Mouse (Mus musculus): Measurements from ENCODE around the gene Ndufa5. TPM values are rescaled to one million over a fixed set of nuclear protein-coding genes. Genes with fewer than 3 reads are reported as not detected.

The Ndufa5 gene
- 14.8 and 24.9 TPM in 2 replicates for polyA plus RNA-seq (2012; rRNA removed)

- WGBS = under 1% methylated on average over 53 of the region's 53 CpGs
- no peaks in the 10 kb centered on the region for H3K27me3 ChIP-seq (replicated peaks; ENCODE audit: control insufficient read depth, insufficient read depth, low read length)
- DNase-seq = peak; percentile 97
These were observed at the start of gene Ndufa5 for GRCm38 (mm10) chr6:24527155-24528063. Gene Ndufa5 (minus strand): TSS chr6:24528013.

GRCm38 (mm10) chr6:24573319-24573718, 45.5 kb upstream of the Ndufa5 start:
- no peak overlapping the region for H3K4me3 ChIP-seq (ENCODE audit: insufficient read depth, low read depth, low read length)
- H3K36me3 ChIP-seq (ENCODE audit: control insufficient read depth, insufficient read depth, low read length) = no peaks in the 10 kb centered on the region
- no peaks in the 10 kb centered on the region for H3K27me3 ChIP-seq (replicated peaks; ENCODE audit: control insufficient read depth, insufficient read depth, low read length)
- no peaks in the 10 kb centered on the region; the same call in 1 of the 2 replicates for H3K4me1 ChIP-seq (ENCODE audit: control insufficient read depth, insufficient read depth, low read length)
- TF ChIP-seq POLR2A (IDR thresholded peaks at IDR 0.05; ENCODE audit: low read depth, low read length) (no peak), CTCF (conservative IDR thresholded peaks at IDR 0.05; ENCODE audit: insufficient read depth, insufficient read length, low read depth, low read length) (no peak)
- no peak for DNase-seq
- no peak overlapping the region for H3K27ac ChIP-seq (ENCODE audit: insufficient read depth, low read depth, low read length)

More at GRCm38 (mm10) chr6:24527155-24528063, at the start of gene Ndufa5:
- H3K4me3 ChIP-seq (ENCODE audit: insufficient read depth, low read depth, low read length) = peak within 1 kb of the TSS; percentile 77
- no peaks in the 10 kb centered on the region for H3K36me3 ChIP-seq (ENCODE audit: control insufficient read depth, insufficient read depth, low read length)
- TF ChIP-seq POLR2A (IDR thresholded peaks at IDR 0.05; ENCODE audit: low read depth, low read length) (peak; percentile 79), CTCF (conservative IDR thresholded peaks at IDR 0.05; ENCODE audit: insufficient read depth, insufficient read length, low read depth, low read length) (no peak)
- H3K27ac ChIP-seq (ENCODE audit: insufficient read depth, low read depth, low read length) = peak within 1 kb of the TSS; percentile 69
- H3K4me1 ChIP-seq (ENCODE audit: control insufficient read depth, insufficient read depth, low read length) = peaks cover 26% of the 10 kb centered on the region; the same call in 1 of the 2 replicates

- no peak overlapping the region for H3K4me3 ChIP-seq (ENCODE audit: insufficient read depth, low read depth, low read length)
- no peak overlapping the region for H3K27ac ChIP-seq (ENCODE audit: insufficient read depth, low read depth, low read length)
- 86% methylated on average over 14 of the region's 14 CpGs for WGBS
- H3K4me1 ChIP-seq (ENCODE audit: control insufficient read depth, insufficient read depth, low read length) = no peaks in the 10 kb centered on the region; the same call in 1 of the 2 replicates
- DNase-seq = no peak
- no peaks in the 10 kb centered on the region for H3K36me3 ChIP-seq (ENCODE audit: control insufficient read depth, insufficient read depth, low read length)
- TF ChIP-seq CTCF (conservative IDR thresholded peaks at IDR 0.05; ENCODE audit: insufficient read depth, insufficient read length, low read depth, low read length) (no peak), POLR2A (IDR thresholded peaks at IDR 0.05; ENCODE audit: low read depth, low read length) (no peak)
- no peaks in the 10 kb centered on the region for H3K27me3 ChIP-seq (replicated peaks; ENCODE audit: control insufficient read depth, insufficient read depth, low read length)
These were observed 44.6 kb upstream of the Ndufa5 start for GRCm38 (mm10) chr6:24572431-24572830.

GRCm38 (mm10) chr6:24571126-24571525, 43.3 kb upstream of the Ndufa5 start:
- H3K4me1 ChIP-seq (ENCODE audit: control insufficient read depth, insufficient read depth, low read length) = no peaks in the 10 kb centered on the region; the same call in 1 of the 2 replicates
- H3K27ac ChIP-seq (ENCODE audit: insufficient read depth, low read depth, low read length) = peak overlapping the region; percentile 95
- TF ChIP-seq CTCF (conservative IDR thresholded peaks at IDR 0.05; ENCODE audit: insufficient read depth, insufficient read length, low read depth, low read length) = no peak
- TF ChIP-seq POLR2A (IDR thresholded peaks at IDR 0.05; ENCODE audit: low read depth, low read length) = no peak
- H3K36me3 ChIP-seq (ENCODE audit: control insufficient read depth, insufficient read depth, low read length) = no peaks in the 10 kb centered on the region
- 52% methylated on average over 6 of the region's 6 CpGs for WGBS
- no peaks in the 10 kb centered on the region for H3K27me3 ChIP-seq (replicated peaks; ENCODE audit: control insufficient read depth, insufficient read depth, low read length)
- no peak overlapping the region for H3K4me3 ChIP-seq (ENCODE audit: insufficient read depth, low read depth, low read length)
- peak; percentile 73 for DNase-seq

GRCm38 (mm10) chr6:24570278-24570677, 42.5 kb upstream of the Ndufa5 start:
- H3K27me3 ChIP-seq (replicated peaks; ENCODE audit: control insufficient read depth, insufficient read depth, low read length) = no peaks in the 10 kb centered on the region
- peak overlapping the region; percentile 56; the same call in 1 of the 2 replicates for H3K27ac ChIP-seq (ENCODE audit: insufficient read depth, low read depth, low read length)
- WGBS = 70% methylated on average over 11 of the region's 11 CpGs
- DNase-seq = no peak
- no peaks in the 10 kb centered on the region for H3K36me3 ChIP-seq (ENCODE audit: control insufficient read depth, insufficient read depth, low read length)
- no peaks in the 10 kb centered on the region; the same call in 1 of the 2 replicates for H3K4me1 ChIP-seq (ENCODE audit: control insufficient read depth, insufficient read depth, low read length)
- TF ChIP-seq POLR2A (IDR thresholded peaks at IDR 0.05; ENCODE audit: low read depth, low read length) (no peak), CTCF (conservative IDR thresholded peaks at IDR 0.05; ENCODE audit: insufficient read depth, insufficient read length, low read depth, low read length) (no peak)
- no peak overlapping the region for H3K4me3 ChIP-seq (ENCODE audit: insufficient read depth, low read depth, low read length)

GRCm38 (mm10) chr6:24569711-24570110, 41.9 kb upstream of the Ndufa5 start:
- H3K4me1 ChIP-seq (ENCODE audit: control insufficient read depth, insufficient read depth, low read length) = no peaks in the 10 kb centered on the region; the same call in 1 of the 2 replicates
- H3K27ac ChIP-seq (ENCODE audit: insufficient read depth, low read depth, low read length) = no peak overlapping the region; the same call in 1 of the 2 replicates
- no peak overlapping the region for H3K4me3 ChIP-seq (ENCODE audit: insufficient read depth, low read depth, low read length)
- H3K27me3 ChIP-seq (replicated peaks; ENCODE audit: control insufficient read depth, insufficient read depth, low read length) = no peaks in the 10 kb centered on the region
- DNase-seq = no peak
- 78% methylated on average over 1 of the region's 1 CpGs for WGBS
- TF ChIP-seq POLR2A (IDR thresholded peaks at IDR 0.05; ENCODE audit: low read depth, low read length) = no peak
- no peak for TF ChIP-seq CTCF (conservative IDR thresholded peaks at IDR 0.05; ENCODE audit: insufficient read depth, insufficient read length, low read depth, low read length)
- no peaks in the 10 kb centered on the region for H3K36me3 ChIP-seq (ENCODE audit: control insufficient read depth, insufficient read depth, low read length)

- no peak for DNase-seq
- 71% methylated on average over 5 of the region's 5 CpGs for WGBS
- no peak overlapping the region for H3K27ac ChIP-seq (ENCODE audit: insufficient read depth, low read depth, low read length)
- no peaks in the 10 kb centered on the region for H3K27me3 ChIP-seq (replicated peaks; ENCODE audit: control insufficient read depth, insufficient read depth, low read length)
- no peak overlapping the region for H3K4me3 ChIP-seq (ENCODE audit: insufficient read depth, low read depth, low read length)
- peak; percentile 47 for TF ChIP-seq CTCF (conservative IDR thresholded peaks at IDR 0.05; ENCODE audit: insufficient read depth, insufficient read length, low read depth, low read length)
- TF ChIP-seq POLR2A (IDR thresholded peaks at IDR 0.05; ENCODE audit: low read depth, low read length) = no peak
- no peaks in the 10 kb centered on the region for H3K36me3 ChIP-seq (ENCODE audit: control insufficient read depth, insufficient read depth, low read length)
- no peaks in the 10 kb centered on the region; the same call in 1 of the 2 replicates for H3K4me1 ChIP-seq (ENCODE audit: control insufficient read depth, insufficient read depth, low read length)
These were observed 41.1 kb upstream of the Ndufa5 start for GRCm38 (mm10) chr6:24568963-24569362.
